Mouse (Mus musculus) embryonic stem cell, embryonic (primary cell): Measurements from ENCODE around the gene Skint11.
"Not testable (repeated sequence)": the region's sequence is repeated elsewhere in the genome, so short reads cannot be mapped to it uniquely, and the experiment has no call there.

Source experiments
- CTCF ChIA-PET, 4 experiments: fragments of 300-600 bp in 2 of 4; fragments of 350-600 bp in 2 of 4; sonication (Branson Sonifier 250); formaldehyde crosslinking; loops; one replicate each; lab custom pipeline; 2022; ENCODE audit warnings: inconsistent platforms in 2 of 4; lab: Charles Lee
- POLR2A ChIA-PET, 4 experiments: fragments of 300-600 bp in 2 of 4; fragments of 350-600 bp in 2 of 4; sonication (Branson Sonifier 250); formaldehyde crosslinking; loops; one replicate each; lab custom pipeline; 2022; ENCODE audit warnings: antibody characterized with exemption in 4 of 4, inconsistent platforms in 1 of 4; lab: Charles Lee

The Skint11 gene

GRCm38 (mm10) chr4:114163084-114163483 is at the start of gene Skint11:
Skint11 (plus strand) TSS chr4:114163384.
- CTCF ChIA-PET, result no interaction called here
- POLR2A ChIA-PET, result no interaction called here

- POLR2A ChIA-PET, result no interaction called here
- CTCF ChIA-PET, result no interaction called here
Measured at GRCm38 (mm10) chr4:114161149-114161548, 2.0 kb upstream of the Skint11 start.

- POLR2A ChIA-PET, CTCF ChIA-PET: not testable (repeated sequence)
Measured at GRCm38 (mm10) chr4:114172898-114173297, 9.7 kb downstream of the Skint11 start.

- CTCF ChIA-PET, POLR2A ChIA-PET: not testable (repeated sequence)
Measured at GRCm38 (mm10) chr4:114256906-114257305, 93.7 kb downstream of the Skint11 start.
